ENCODE assay signal across 11 mouse cellular contexts in the genomic region with DNA sequence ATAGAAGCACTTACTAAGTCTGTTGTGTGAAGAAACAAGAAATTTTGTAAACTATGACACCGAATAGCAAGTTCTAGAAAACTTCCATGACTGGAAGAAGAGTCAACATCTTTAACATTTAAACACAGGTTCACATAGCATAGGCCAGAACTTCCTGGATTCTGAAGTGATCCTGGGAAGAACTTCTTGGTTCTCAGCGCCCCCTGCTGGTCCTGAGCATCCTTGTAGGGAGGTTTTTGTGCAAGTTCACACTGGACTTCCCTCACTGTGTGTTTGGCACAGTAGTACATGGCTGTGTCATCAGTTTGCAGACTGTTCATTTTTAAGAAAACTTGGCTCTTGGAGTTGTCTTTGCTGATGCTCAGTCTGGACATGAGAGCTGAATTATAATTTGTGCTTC.
DNase-seq lines count a peak whose midpoint lies in the region; ATAC-seq and TF ChIP-seq lines count a peak whose summit lies in the region.
"Had no signal": no experiment of that assay in that cellular context is flagged by ENCODE, and none has a peak within 500 bp of the region (broad histone marks: within the 10 kb centered on the region; RNA-seq: fewer than 3 reads in every experiment).

No protein-coding gene starts in this region.

- H3K27ac ChIP-seq in lung, embryonic 14.5 days (ENCODE audit: low read depth) = no peak overlapping the region
- no peak overlapping the region for H3K27ac ChIP-seq in MEL (ENCODE audit: control insufficient read depth, low read depth, low read length)
- H3K27ac ChIP-seq: limb, embryonic 15.5 days; neural tube, embryonic 15.5 days had no signal

- H3K4me3 ChIP-seq in lung, embryonic 14.5 days (ENCODE audit: low read depth, low read length) = no peak overlapping the region
- H3K4me3 ChIP-seq in lung, adult 2 months (replicated peaks; ENCODE audit: extremely low read depth, low read depth, low read length) = no peak overlapping the region
- H3K4me3 ChIP-seq in MEL (ENCODE audit: control insufficient read depth in 1 of 2, insufficient read depth in 1 of 2, low read depth in 2 of 2, low read length in 2 of 2) = no peak overlapping the region
- H3K4me3 ChIP-seq: limb, embryonic 15.5 days; neural tube, embryonic 15.5 days had no signal

- H3K9ac ChIP-seq in lung, embryonic 14.5 days = no peak overlapping the region
- no peak overlapping the region for H3K9ac ChIP-seq in MEL (ENCODE audit: control insufficient read depth, low read depth, low read length, poor library complexity, severe bottlenecking)
- H3K9ac ChIP-seq: limb, embryonic 15.5 days; neural tube, embryonic 15.5 days had no signal

- no peaks in the 10 kb centered on the region for H3K36me3 ChIP-seq in lung, embryonic 14.5 days (ENCODE audit: insufficient read depth)
- no peaks in the 10 kb centered on the region for H3K36me3 ChIP-seq in MEL (ENCODE audit: control insufficient read depth in 1 of 2, insufficient read depth in 2 of 2, low read length in 2 of 2)
- H3K36me3 ChIP-seq: limb, embryonic 15.5 days; neural tube, embryonic 15.5 days had no signal

- TF ChIP-seq POLR2A in lung, adult 2 months (IDR thresholded peaks at IDR 0.05; ENCODE audit: borderline replicate concordance, extremely low read depth, low read depth, low read length) = no peak
- no peak for TF ChIP-seq POLR2A in MEL (IDR thresholded peaks at IDR 0.05; ENCODE audit: control insufficient read depth in 1 of 2, insufficient read depth in 1 of 2, low read depth in 1 of 2, low read length in 2 of 2, poor library complexity in 1 of 2)

- H3K27me3 ChIP-seq in lung, embryonic 14.5 days (ENCODE audit: insufficient read depth, low read length) = no peaks in the 10 kb centered on the region
- no peaks in the 10 kb centered on the region for H3K27me3 ChIP-seq in MEL (ENCODE audit: control insufficient read depth in 1 of 2, insufficient read depth in 2 of 2, low read length in 2 of 2)
- H3K27me3 ChIP-seq: limb, embryonic 15.5 days; neural tube, embryonic 15.5 days had no signal

- H3K79me2 ChIP-seq in MEL (ENCODE audit: control insufficient read depth, insufficient read depth, low read length, poor library complexity) = no peaks in the 10 kb centered on the region

- H3K4me2 ChIP-seq in lung, embryonic 14.5 days = no peak overlapping the region
- H3K4me2 ChIP-seq: limb, embryonic 15.5 days; neural tube, embryonic 15.5 days had no signal

- intact Hi-C loops in heart, postnatal 36 days (cut with DNase I) = no loop called here

- H3K4me1 ChIP-seq in lung, embryonic 14.5 days (ENCODE audit: insufficient read depth) = no peaks in the 10 kb centered on the region
- H3K4me1 ChIP-seq in lung, adult 2 months (ENCODE audit: control insufficient read depth, insufficient read depth, low read length) = no peaks in the 10 kb centered on the region
- H3K4me1 ChIP-seq in MEL (ENCODE audit: control insufficient read depth in 1 of 2, insufficient read depth in 2 of 2, low read length in 2 of 2) = no peaks in the 10 kb centered on the region
- H3K4me1 ChIP-seq: limb, embryonic 15.5 days; neural tube, embryonic 15.5 days had no signal

- TF ChIP-seq CTCF in lung, embryonic 14.5 days (IDR thresholded peaks at IDR 0.05; ENCODE audit: low read depth) = peak; percentile 23; the same call in 1 of the 2 replicates
- no peak for TF ChIP-seq CTCF in lung, adult 2 months (IDR thresholded peaks at IDR 0.05; ENCODE audit: insufficient read depth, low read length)
- peak; percentile 24 to 61 (median 47); a peak in 5 of 6 replicates for TF ChIP-seq CTCF in MEL (IDR thresholded peaks at IDR 0.05 in 2 of 3, conservative IDR thresholded peaks at IDR 0.05 in 1 of 3; ENCODE audit: control insufficient read depth in 1 of 3, insufficient read depth in 1 of 3, low read depth in 2 of 3, low read length in 3 of 3, poor library complexity in 1 of 3, severe bottlenecking in 1 of 3)

- peak; percentile 35 for DNase-seq in lung, embryonic 14.5 days
- DNase-seq in lung, adult 2 months = no peak
- DNase-seq in MEL (ENCODE audit: low read depth, low spot score) = peak; percentile 44
- peak; percentile 4 for DNase-seq in brain, adult 2 months (ENCODE audit: low read depth, low spot score)
- DNase-seq in mesoderm, embryonic 11.5 days (ENCODE audit: low read depth, low spot score) = peak; percentile 15
- no peak for DNase-seq in heart, postnatal 36 days
- no peak for DNase-seq in retina, postnatal 1 day
- DNase-seq in heart, adult 11 months = no peak

- no peak for TF ChIP-seq EP300 in MEL (IDR thresholded peaks at IDR 0.05; ENCODE audit: low read depth in 1 of 2, low read length in 2 of 2)

- ATAC-seq in lung, embryonic 14.5 days (ENCODE audit: insufficient read depth) = no peak
- ATAC-seq: inflammation-experienced regulatory T-cells, adult 6 months had no signal

- TF ChIP-seq RAD21 in MEL (IDR thresholded peaks at IDR 0.05; ENCODE audit: low read depth, low read length) = peak; percentile 11

- 23% methylated on average over 2 of the region's 2 CpGs for WGBS in lung, embryonic 14.5 days
- 20% methylated on average over 2 of the region's 2 CpGs for WGBS in lung, adult 2 months

- H3K9me3 ChIP-seq in lung, embryonic 14.5 days (ENCODE audit: low read depth, low read length) = no peaks in the 10 kb centered on the region; the same call in 1 of the 2 replicates
- no peaks in the 10 kb centered on the region for H3K9me3 ChIP-seq in MEL (replicated peaks; ENCODE audit: insufficient read depth, low read length)
- H3K9me3 ChIP-seq: limb, embryonic 15.5 days had no signal

TF ChIP-seq in MEL, 35 proteins besides CTCF, POLR2A, EP300 and RAD21:
- TF ChIP-seq TBP (IDR thresholded peaks at IDR 0.05; ENCODE audit: low read depth, low read length) = no peak
- TF ChIP-seq E2F4 (IDR thresholded peaks at IDR 0.05; ENCODE audit: borderline replicate concordance, low read depth, low read length) = no peak
- peak; percentile 26; the same call in 1 of the 2 replicates for TF ChIP-seq SMC3 (IDR thresholded peaks at IDR 0.05; ENCODE audit: low read depth, low read length)
- no peak for TF ChIP-seq GABPA (IDR thresholded peaks at IDR 0.05; ENCODE audit: low read depth, low read length)

Comparison
In these comparisons a context has a peak if more than half of its experiments do, and no peak if none do; other contexts are left out.
1. DNase-seq: peak in lung, embryonic 14.5 days (single experiment), MEL (single experiment), brain, adult 2 months (single experiment) and mesoderm, embryonic 11.5 days (single experiment); none in lung, adult 2 months (single experiment), heart, postnatal 36 days (0 of 2), retina, postnatal 1 day (single experiment) and heart, adult 11 months (single experiment).